In genomic region chr17:49400130-49400529, GRCm38 (mm10) we compare ENCODE assay signal across 9 mouse cellular contexts. TPM values are rescaled to one million over a fixed set of nuclear protein-coding genes. Genes with fewer than 3 reads are reported as not detected.
DNase-seq lines count a peak whose midpoint lies in the region; ATAC-seq and TF ChIP-seq lines count a peak whose summit lies in the region.
"Had no signal": no experiment of that assay in that cellular context is flagged by ENCODE, and none has a peak within 500 bp of the region (broad histone marks: within the 10 kb centered on the region; RNA-seq: fewer than 3 reads in every experiment).

No protein-coding gene starts in this region.

- no peaks in the 10 kb centered on the region for H3K9me3 ChIP-seq in forebrain, embryonic 14.5 days (replicated peaks; ENCODE audit: control insufficient read depth, low read length)
- H3K9me3 ChIP-seq in lung, embryonic 16.5 days (ENCODE audit: control insufficient read depth, low read length): no peaks in the 10 kb centered on the region
- H3K9me3 ChIP-seq: heart, embryonic 15.5 days had no signal

- peak; percentile 98 for TF ChIP-seq CTCF in layer of hippocampus, adult 2 months (conservative IDR thresholded peaks at IDR 0.05)

- ATAC-seq in forebrain, embryonic 14.5 days: peak; percentile 72
- peak; percentile 54 to 64; a peak in 3 of 4 replicates for ATAC-seq in hematopoietic stem cell, adult 5-6 weeks (replicated peaks in 1 of 2; ENCODE audit: insufficient read depth in 1 of 2, low FRiP score in 2 of 2, low TSS enrichment in 1 of 2, low read depth in 1 of 2, poor library complexity in 2 of 2, severe bottlenecking in 2 of 2)
- 0 out of 2 replicates have a peak, but pooled peaks have one; percentile 31 for ATAC-seq in lung, embryonic 16.5 days (ENCODE audit: low read depth)

- H3K27ac ChIP-seq in forebrain, embryonic 14.5 days (ENCODE audit: low read depth, low read length): no peak overlapping the region
- no peak overlapping the region for H3K27ac ChIP-seq in layer of hippocampus, adult 2 months
- no peak overlapping the region for H3K27ac ChIP-seq in lung, embryonic 16.5 days (ENCODE audit: low read length)
- H3K27ac ChIP-seq: heart, embryonic 15.5 days had no signal

- H3K27me3 ChIP-seq in forebrain, embryonic 14.5 days (replicated peaks; ENCODE audit: control insufficient read depth, insufficient read depth, low read length): no peaks in the 10 kb centered on the region
- H3K27me3 ChIP-seq in lung, embryonic 16.5 days (ENCODE audit: control insufficient read depth, insufficient read depth, low read depth, low read length): no peaks in the 10 kb centered on the region
- H3K27me3 ChIP-seq: heart, embryonic 15.5 days had no signal

- peak; percentile 26 for DNase-seq in MEL-GATA-1-ER (ENCODE audit: extremely low read depth, low read depth)
- peak; percentile 54 for DNase-seq in c-Kit-positive CD71-positive TER-119-positive erythroid progenitor cells, embryonic 14.5 days (ENCODE audit: low spot score)
- DNase-seq in forebrain, embryonic 14.5 days (ENCODE audit: low spot score): peak; percentile 94
- peak; percentile 68 to 91 for DNase-seq in layer of hippocampus, adult 2 months (ENCODE audit: low spot score in 2 of 2)
- peak; percentile 74 for DNase-seq in ovary, postnatal 14 days (ENCODE audit: low spot score)
- peak; percentile 64 for DNase-seq in thymus, postnatal 25 days

- H3K36me3 ChIP-seq in forebrain, embryonic 14.5 days (ENCODE audit: control insufficient read depth, insufficient read depth, low read length): no peaks in the 10 kb centered on the region
- H3K36me3 ChIP-seq in lung, embryonic 16.5 days (ENCODE audit: control insufficient read depth, insufficient read depth, low read length): no peaks in the 10 kb centered on the region
- H3K36me3 ChIP-seq: heart, embryonic 15.5 days had no signal

- no peak overlapping the region for H3K4me2 ChIP-seq in forebrain, embryonic 14.5 days (ENCODE audit: low read length)
- H3K4me2 ChIP-seq in lung, embryonic 16.5 days (ENCODE audit: low read depth, low read length): no peak overlapping the region
- H3K4me2 ChIP-seq: heart, embryonic 15.5 days had no signal

- no peak overlapping the region for H3K4me3 ChIP-seq in forebrain, embryonic 14.5 days (ENCODE audit: low read depth, low read length)
- H3K4me3 ChIP-seq in layer of hippocampus, adult 2 months: no peak overlapping the region
- no peak overlapping the region for H3K4me3 ChIP-seq in lung, embryonic 16.5 days (ENCODE audit: low read length)
- H3K4me3 ChIP-seq: heart, embryonic 15.5 days had no signal

- no peaks in the 10 kb centered on the region for H3K4me1 ChIP-seq in forebrain, embryonic 14.5 days (ENCODE audit: control insufficient read depth, insufficient read depth, low read length)
- no peaks in the 10 kb centered on the region for H3K4me1 ChIP-seq in lung, embryonic 16.5 days (replicated peaks; ENCODE audit: control insufficient read depth, insufficient read depth, low read length)
- H3K4me1 ChIP-seq: heart, embryonic 15.5 days had no signal

- WGBS in forebrain, embryonic 14.5 days: 0% methylated on average over 2 of the region's 2 CpGs
- WGBS in lung, embryonic 16.5 days: 4% methylated on average over 2 of the region's 2 CpGs

- H3K9ac ChIP-seq in forebrain, embryonic 14.5 days (ENCODE audit: low read length): no peak overlapping the region
- H3K9ac ChIP-seq in lung, embryonic 16.5 days (ENCODE audit: low read length): no peak overlapping the region
- H3K9ac ChIP-seq: heart, embryonic 15.5 days had no signal

RNA-seq across cellular contexts. Expression of gene Mocs1, which starts 28.0 kb away (rescaled TPM):
- polyA plus RNA-seq in forebrain, embryonic 14.5 days (2014; fragmentation: Nextera tagmentation; extraction: Ambion mirVana): 3.6 and 4.2 TPM in 2 replicates
- 13.6 and 16.8 TPM in 2 replicates for total RNA-seq in hematopoietic stem cell, adult 5-6 weeks (2017)
- 10 to 100 TPM; 15.0 to 19.9 TPM for total RNA-seq in layer of hippocampus, adult 2 months (2021)
- polyA plus RNA-seq in lung, embryonic 16.5 days (2015; fragmentation: Nextera tagmentation; extraction: Ambion mirVana): 9.1 and 9.9 TPM in 2 replicates

Comparison
In these comparisons a context has a peak if more than half of its experiments do, and no peak if none do; other contexts are left out.
1. DNase-seq: peak in every context shown above with its lines; median percentile 94 in forebrain, embryonic 14.5 days; 80 in layer of hippocampus, adult 2 months; 74 in ovary, postnatal 14 days; 64 in thymus, postnatal 25 days; 54 in c-Kit-positive CD71-positive TER-119-positive erythroid progenitor cells, embryonic 14.5 days; 26 in MEL-GATA-1-ER.